Mouse (Mus musculus) kidney, adult 8-10 months (tissue): ENCODE data around the gene Prrc2a.

Experiments
- DNase-seq, 2 experiments: peaks; one replicate each; pipeline ENCODE4 v3.0.0; 2022

Prrc2a gene

DNA sequence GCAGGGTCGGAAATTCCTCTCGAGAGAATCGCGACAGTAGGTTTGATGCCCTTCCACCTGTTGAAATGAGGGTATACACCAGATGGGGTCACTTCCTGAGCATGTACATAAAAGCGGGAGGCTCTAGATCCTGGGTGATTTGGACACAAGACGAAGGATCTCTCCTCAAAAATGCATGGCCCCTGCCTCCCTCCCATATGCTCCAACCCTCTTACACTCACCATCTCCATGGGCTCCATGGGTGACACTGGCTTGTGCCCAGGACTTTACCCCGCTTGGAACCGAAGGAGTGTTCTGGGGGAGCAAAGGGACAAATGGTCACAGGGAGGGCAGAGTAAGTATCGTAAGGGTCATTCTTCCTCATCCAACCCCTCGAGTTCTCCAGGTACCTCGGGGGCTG, 3.3 kb downstream of the Prrc2a start:
- no peak for DNase-seq

DNA sequence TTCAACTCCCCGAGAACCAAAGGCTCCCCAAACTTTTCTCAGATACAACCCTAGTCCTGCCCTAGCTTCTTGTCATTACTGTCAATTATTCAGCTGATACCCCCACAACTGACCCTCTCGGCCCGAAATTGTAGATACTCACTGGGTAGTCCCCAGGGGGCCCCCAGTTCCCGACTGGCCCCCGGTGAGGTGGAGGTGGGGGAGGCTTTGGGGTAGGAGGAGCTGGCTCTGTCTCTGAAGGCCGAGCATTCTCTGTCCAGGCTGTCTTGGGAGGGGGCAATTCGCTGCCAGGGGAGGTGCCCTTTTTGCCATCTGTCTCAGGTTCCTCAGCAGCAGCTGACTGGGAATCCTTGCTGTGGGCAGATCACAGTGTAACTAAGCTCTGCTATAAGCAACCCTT, 5.1 kb downstream of the Prrc2a start:
- no peak for DNase-seq

GRCm38 (mm10) chr17:35158850-35159593, 5.7 kb downstream of the Prrc2a start:
- no peak for DNase-seq

- DNase-seq, result no peak
Observed at GRCm38 (mm10) chr17:35157661-35158175, 7.0 kb downstream of the Prrc2a start.

DNA sequence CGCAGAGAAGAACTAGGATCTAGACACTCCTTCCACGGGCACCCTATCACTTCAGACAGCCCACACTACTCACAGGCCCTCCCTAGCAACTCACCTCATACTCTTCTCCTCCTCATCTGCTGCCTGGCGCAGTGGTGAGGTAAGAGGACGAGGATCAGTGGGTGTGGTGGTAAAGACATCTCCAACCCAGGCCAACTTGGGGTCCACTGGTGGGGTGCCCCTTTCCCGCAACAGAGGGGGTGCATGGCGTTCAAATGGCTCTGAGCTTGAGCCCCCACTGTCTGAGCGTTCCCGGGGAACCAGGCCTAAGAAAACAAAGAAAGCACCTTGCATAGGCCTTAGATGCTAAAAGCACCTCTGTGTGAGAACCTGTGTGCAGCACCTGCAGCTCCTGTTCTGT, 7.4 kb downstream of the Prrc2a start:
- DNase-seq, result no peak

DNA sequence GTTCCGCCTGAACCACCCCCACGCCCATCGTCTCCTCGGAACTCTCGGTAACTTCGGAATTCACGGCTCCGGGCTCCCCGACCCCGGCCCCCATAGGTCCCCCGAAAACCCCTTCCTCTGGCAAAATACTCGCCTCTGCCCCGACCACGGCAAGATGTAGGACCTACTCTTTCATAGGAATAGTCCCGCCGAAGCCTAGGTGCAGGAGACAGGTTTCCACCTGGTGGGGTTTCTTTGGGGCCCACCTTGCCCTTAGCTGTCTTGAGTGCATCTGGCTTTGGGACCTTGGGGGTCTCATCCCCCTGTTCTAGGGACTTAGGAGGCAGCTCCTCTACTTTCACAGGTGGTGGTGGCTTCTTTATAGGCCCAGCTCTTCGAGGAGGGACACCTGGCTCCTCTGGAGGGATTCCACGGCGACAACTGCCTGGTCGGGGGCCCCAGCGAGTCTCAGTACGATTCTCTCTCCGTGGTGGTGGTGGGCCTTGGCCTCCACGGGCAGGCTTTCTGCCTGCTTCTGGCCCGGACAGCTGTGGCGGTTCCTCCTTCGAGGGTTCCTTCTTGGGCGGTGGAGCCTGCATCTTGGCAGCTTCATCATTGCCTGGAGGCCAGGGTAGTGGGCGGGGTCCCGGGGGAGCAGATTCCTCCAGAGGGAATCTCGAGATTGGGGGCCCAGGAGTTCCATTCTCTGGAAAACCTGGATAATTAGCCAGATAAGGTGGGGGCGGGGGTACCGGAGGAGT, 8.1 kb downstream of the Prrc2a start:
- DNase-seq, result no peak

GRCm38 (mm10) chr17:35155451-35155850, 9.2 kb downstream of the Prrc2a start:
- DNase-seq, result no peak

- DNase-seq, result no peak
Observed at GRCm38 (mm10) chr17:35154616-35155015, 10.1 kb downstream of the Prrc2a start.

DNA sequence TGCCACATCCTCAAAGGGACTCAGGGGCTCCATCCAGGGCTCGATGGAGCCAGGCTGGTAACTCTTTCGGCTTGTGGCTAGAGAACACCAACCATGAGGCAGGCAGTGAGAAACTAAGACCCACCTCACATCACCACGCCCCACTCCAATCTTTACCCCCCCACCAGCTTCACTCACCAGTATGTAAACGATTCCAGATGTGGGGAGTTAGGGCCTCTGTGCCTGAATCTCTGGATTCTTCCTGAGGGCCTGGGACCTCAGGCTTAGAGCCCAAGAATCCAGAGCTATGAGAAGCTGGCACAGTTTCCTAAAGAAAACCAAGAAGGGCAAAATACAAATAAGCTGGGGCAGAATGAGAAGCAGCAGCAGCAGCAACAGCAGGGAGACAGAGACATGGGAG, 10.8 kb downstream of the Prrc2a start:
- no peak for DNase-seq

DNA sequence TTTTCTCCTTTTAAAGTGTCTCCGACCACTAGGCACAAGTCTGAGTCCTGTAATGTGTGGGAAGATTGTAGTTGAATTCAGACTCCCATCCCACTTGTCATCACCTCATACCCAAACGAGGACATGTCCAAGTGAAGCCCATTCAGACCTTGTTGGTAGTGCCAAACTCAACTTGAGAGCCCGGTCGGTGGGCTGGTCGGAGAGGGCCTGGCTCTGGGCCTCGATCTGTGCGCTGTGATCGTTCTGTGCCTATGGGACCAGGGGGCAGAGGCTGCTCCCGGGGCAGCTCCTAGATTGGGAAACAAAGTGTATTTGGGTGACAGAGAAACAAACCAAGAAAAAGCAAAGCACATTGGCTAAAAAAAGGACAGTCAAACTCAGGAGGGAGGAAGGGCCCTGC, 11.6 kb downstream of the Prrc2a start:
- no peak for DNase-seq

DNA sequence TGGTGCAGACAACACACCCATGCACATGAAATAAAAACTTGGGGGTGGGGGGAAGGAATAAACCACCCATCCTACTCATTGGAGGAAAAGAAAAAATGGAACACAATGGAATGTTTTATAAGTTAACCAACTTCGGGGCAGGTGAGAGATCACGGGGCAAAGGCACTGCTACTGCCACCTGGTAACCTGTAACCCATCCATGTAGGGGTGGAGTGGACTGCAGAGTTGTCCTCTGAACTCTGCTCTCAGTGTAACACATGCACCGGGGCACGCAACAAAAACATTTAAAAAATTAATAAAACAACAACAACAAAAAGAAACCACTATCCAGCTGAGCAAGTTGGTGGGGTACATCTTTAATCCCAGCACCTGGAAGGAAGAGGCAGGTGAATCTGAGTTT, 12.6 kb downstream of the Prrc2a start:
- no peak for DNase-seq

- DNase-seq, result no peak
Observed at GRCm38 (mm10) chr17:35147922-35148639, 16.6 kb downstream of the Prrc2a start.

DNA sequence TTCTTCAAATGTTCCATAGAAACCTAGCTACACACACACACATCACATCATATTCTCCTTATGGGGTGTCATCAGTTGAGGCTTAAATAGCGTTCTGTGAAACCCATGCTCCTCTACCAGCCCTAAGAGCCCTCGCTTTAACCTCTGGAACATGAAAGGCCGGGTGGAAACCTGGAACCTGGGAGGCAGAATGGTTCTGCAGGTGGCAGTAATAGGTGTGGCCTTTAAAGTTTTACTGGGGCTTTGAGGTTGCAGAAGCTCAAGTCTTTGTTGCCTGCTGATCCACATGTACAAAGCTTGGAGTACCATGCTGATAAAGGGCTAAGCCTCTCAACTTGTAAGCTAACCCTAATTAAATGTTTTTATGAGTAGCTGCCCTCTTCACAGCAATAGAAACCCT, 17.3 kb downstream of the Prrc2a start:
- no peak for DNase-seq

GRCm38 (mm10) chr17:35146139-35146538, 18.6 kb downstream of the Prrc2a start:
- DNase-seq, result no peak

DNA sequence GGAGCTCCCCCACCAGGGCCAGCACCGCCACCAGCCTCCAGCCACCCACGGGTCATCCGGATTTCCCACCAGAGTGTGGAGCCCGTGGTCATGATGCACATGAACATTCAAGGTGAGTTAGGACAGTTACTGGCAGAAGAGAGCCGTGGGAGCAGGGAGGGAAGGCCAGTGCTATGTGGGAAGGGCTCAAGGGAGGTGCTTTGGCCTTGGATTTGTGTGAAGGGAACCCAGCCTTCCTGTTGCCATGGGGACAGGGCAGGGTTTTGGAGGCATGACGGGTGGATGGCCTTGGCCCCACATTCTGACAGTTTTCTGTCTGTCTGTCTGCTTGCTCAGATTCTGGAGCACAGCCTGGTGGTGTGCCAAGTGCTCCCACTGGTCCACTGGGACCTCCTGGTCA, 22.7 kb downstream of the Prrc2a start:
- no peak for DNase-seq

DNA sequence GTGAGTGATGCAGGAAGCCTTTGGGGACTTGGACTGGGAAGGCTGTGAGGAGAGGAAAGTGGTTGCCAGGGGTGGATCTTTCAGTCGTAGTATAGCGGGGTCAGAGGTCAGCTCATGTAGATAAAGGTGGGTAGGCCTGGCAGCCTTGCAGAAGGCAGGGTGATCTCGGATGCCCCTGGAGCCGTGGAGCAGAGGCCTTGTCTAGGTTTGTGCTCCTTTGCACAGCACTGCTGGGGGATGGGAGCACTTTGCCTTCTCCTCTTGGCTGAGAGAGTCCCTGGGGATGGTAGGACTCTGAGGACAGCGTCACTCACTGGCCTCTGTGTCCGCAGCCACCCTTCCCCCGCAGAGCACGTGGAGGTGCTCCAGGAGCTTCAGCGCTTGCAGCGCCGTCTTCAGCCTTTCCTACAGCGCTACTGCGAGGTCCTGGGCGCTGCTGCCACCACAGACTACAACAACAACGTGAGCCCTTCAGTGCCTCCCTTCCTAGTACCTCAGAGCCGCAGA, 24.2 kb downstream of the Prrc2a start:
- DNase-seq, result no peak

DNA sequence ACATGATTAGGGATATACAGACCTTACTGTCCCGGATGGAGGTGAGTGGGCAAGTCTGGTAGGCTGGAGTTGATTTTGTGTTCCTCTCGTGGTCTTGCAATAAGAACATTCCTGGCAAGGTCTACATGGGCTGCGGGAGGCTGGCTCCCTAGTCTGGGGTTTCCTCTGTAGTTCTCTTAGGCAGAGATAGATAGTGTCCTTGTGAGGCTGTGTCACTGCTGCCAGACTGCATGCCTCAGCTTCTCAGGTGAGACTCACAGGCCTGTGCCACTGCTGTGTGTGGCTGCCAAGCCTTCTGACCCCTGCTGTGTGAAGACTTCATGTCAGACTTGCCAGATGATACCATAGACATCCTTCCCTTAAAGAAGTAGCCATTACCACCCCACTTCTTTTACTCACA, 25.4 kb downstream of the Prrc2a start:
- no peak for DNase-seq

- no peak for DNase-seq
Observed at GRCm38 (mm10) chr17:35135591-35136320, 28.9 kb downstream of the Prrc2a start.

DNA sequence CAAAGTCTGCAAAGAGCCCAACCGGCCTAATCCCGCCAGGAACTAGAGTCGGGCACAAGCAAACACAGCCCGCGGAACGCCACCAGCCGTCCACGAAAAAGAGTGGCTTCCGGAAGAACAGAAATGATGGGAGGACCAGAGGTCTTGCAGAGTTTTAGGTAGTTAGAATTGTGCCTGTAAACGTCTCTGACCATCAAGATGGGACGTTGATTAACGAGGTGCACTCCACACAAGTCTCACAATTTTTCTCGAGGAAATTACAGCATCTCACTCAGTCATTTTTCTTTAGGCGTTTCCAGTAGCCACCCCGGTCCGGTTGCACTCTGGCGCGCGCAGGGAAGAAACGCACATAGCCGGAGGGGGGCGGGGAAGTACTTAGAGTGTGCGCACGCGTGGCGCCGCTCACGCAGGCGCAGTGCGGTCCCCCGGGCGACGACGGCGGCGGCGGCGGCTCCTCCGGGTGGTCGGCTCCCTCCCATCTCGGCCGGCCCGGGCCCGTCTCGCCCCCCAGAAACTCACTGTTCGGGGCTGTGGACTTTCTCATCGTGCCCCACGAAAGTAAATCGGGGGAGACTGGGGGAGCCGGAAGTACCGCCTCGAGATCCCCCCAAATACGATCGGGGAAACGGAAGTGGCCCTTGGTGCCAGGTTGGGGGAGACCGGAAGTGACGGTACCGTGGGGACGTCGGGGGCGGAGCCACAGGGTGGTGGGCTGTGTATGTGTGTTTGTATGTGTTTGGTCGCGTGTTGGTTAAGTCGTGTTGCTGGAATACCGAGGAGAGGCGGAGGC, 29.7 kb downstream of the Prrc2a start, which contains the start of gene Bag6:
Bag6 (plus strand) TSS at position 378 of the 790 bp plus-strand sequence.
- peak; percentile 92 to 93 for DNase-seq

DNA sequence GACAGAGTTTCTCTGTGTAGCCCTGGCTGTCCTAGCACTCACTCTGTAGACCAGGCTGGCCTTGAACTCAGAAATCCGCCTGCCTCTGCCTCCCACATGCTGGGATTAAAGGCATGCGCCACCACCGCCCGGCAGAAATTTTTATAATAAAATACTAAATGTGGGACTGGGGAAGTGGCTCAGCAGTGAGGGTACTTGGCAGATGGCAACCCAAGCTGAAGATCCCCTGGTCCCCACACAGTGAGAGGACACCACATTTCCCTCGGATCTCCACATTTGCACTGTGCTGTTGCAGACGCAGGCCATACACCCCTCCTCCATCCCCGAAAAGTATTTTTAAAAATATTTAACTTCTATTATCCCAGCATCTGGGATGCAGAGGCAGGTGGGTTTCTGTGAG, 31.2 kb downstream of the Prrc2a start:
- no peak for DNase-seq

GRCm38 (mm10) chr17:35132174-35132560, 32.5 kb downstream of the Prrc2a start:
- DNase-seq, result no peak
